Mouse (Mus musculus) CD4-positive, CD25-positive, alpha-beta regulatory T cell (primary cell): ENCODE data around the gene Pgp. TPM values are rescaled to one million over a fixed set of nuclear protein-coding genes. Genes with fewer than 3 reads are reported as not detected.

Source experiments
- polyA plus RNA-seq: library from polyadenylated mRNA; unstranded; fragments of 100-300 nt; shearing (Covaris generic); gene quantifications from one replicate; pipeline ENCODE4 v1.2.1, GENCODE M21; 2017

The Pgp gene
- 42.3 TPM for polyA plus RNA-seq

GRCm38 (mm10) chr17:24469910-24470602 lies at the start of gene Pgp, which contains the start of gene E4f1:
Pgp (plus strand) TSS chr17:24470392.
E4f1 (minus strand) TSS chr17:24470313.

DNA sequence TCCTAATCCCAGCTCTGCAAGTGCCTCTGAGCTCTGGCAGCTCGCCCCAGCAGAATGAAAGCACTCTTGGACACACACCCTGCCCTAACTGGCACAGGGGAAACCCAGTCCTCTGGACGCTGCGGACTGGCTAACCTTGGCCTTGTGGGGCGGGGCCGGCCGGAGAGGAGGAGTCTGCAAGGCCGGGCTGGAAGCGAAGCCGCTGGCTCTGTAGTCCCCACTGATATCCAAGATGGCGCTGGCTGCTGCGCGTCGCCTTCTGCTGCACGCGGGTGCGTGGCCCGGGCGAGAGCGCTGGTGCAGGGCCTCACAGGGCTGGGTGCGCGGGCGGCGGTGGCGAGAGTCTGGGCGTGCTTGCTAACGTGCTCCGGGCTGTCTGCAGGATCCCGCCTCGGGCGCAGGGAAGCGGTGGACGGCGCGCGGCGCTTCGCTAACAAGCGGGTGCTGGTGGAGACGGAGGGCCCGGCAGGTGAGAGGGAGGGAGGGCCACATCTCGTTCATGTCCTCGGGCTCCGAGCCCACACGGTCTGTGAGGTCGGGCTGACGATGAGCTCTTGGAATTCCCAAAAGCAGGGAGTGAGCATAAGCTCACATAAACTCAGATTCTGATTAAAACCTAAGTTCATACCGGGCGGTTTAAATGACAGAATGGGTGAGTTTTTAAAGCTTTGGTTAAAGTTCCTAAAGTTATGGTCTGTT lies 43.6 kb upstream of the Pgp start, which contains the start of gene Eci1:
Gene Eci1, plus strand, starts transcription at position 171 of the 699 bp plus-strand sequence.

DNA sequence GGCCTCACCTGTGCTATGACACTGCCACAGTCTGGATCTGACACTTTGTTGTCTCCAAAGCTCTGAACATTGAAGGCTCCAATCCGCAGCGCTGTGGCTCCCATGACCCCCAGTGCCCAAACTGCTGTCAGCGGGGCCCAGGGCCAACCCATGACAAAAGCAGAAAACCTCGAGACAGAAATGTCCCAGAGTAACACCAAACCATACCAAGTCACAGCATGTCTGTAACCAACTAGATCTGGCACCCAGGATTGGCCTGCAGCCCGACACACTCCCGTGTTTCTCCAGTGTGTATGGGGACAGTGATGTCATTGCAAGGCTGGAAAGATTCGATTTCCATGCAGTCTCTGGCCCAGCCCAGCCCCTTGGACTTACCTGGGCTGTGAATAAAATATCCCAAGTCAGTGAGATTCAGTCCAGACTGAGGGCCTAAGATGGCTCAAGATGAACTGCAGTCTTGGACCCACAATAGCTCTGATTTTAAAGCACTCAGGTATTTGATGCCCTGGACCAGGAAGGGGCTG lies 27.5 kb upstream of the Pgp start, which contains the start of gene Dnase1l2:
Gene Dnase1l2, minus strand, starts transcription at position 474 of the 524 bp plus-strand sequence.

DNA sequence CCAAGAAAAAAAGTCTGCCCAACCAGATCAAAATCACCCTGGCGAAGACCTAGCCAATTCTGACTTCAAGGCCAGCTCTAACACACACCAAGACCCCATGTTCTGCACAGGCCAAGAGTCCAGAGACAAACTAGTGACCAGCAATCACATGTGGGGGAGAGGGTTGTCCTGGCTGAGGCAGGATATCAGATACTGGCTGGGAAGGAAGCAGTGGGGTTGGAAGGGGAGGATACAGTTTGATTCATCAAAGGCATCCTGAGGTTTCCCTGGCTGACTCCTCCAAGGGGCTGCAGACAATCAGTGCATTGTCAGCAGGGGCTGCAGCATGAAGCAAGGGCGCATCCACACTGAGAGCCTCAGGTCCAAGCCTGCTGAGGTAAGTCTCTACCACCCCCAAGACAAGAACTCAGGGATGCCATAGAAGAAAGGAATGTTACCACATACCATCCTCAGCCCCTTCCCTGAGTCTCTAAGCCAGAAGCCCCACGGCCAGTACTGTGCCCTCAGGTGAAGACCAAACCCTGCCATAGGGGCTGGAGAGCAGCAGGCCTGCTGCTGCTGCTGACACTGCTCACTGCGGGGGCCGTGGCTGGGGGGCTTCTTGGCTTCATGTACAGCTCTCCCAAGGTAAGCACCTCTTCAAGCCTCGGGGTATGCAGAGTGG lies 3.6 kb downstream of the Pgp start, which contains the start of gene Bricd5:
Gene Bricd5, plus strand, starts transcription at position 273 of the 664 bp plus-strand sequence.

DNA sequence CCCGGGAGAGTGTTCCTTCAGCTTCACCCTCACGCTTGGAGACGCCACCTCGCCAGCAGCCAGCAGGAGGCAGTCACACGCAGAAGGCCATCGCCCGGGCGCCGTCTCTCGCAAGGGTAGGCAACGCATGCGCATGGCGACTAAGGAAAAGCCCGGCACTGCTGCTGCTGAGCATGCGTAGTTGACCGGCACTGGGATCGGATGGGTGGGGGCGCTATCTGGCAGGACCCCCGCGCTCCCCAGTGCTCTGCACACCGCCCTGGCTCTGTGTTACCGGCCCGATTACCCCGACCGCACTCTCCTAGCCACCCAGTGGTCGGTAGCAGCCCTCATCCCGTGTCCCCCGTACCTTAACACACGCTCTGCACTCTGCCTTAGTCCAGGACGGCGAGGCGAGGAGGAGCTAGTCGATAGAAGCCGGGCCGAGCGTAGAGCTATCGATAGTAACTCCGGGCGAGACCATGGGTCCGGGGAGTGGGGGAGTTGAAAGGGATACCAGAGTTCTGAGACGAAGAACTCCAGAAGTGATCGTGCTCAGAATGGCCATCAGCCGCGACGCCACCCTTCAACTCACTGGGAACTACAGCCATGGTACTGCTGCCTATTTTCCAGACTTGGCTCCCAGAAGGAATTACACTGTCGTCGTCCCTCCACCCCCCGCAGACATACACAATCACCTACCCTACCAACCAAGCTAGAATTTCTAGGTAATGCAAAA lies 8.6 kb downstream of the Pgp start, which contains the start of gene Mlst8:
Gene Mlst8, minus strand, starts transcription at position 416 of the 718 bp plus-strand sequence.

DNA sequence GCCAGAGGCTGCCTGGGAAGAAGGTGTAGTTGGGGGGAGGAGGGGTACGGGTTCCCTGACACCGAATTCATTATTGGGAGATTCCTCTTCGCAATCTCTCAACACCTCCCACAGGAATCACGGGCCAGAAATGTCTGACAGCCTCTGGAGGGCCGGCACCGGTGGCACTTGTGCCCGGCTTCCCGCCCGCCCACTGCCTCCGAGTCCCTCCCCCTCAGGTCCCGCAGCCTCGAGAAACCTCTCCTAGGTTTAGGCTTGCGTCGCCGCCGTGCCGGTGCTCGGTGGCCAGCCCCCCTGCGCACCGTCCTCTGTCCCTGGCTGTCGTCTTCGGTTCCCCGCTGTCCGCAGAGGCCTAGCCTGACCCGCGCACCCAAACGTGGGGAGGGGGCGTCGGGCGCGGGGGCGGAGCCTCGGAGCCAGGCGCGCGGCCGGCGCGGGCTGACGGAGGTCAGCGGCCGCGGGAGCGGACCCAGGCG lies 18.0 kb downstream of the Pgp start, which contains the start of gene Caskin1:
Gene Caskin1, plus strand, starts transcription at position 416 of the 476 bp plus-strand sequence.

Other genes starting within 250 kb of the Pgp start
- 4.0 TPM for gene Tedc2, start 249.5 kb upstream of the Pgp start, polyA plus RNA-seq
- 2.6 TPM for gene Ccnf, start 218.9 kb upstream of the Pgp start, polyA plus RNA-seq
- 0.20 TPM for gene Abca17, start 119.3 kb upstream of the Pgp start, polyA plus RNA-seq
- gene Abca3, start 118.4 kb upstream of the Pgp start, polyA plus RNA-seq, result 29.9 TPM
- 197 TPM for gene Rnps1, start 55.8 kb upstream of the Pgp start, polyA plus RNA-seq
- gene Eci1, start 43.8 kb upstream of the Pgp start, polyA plus RNA-seq, result 75.0 TPM
- gene Dnase1l2, start 27.3 kb upstream of the Pgp start, polyA plus RNA-seq, result 3.2 TPM
- gene E4f1, start 79 bp upstream of the Pgp start, polyA plus RNA-seq, result 107 TPM
- 0.31 TPM for gene Bricd5, start 3.5 kb downstream of the Pgp start, polyA plus RNA-seq
- 26.4 TPM for gene Mlst8, start 8.7 kb downstream of the Pgp start, polyA plus RNA-seq
- gene Caskin1, start 18.2 kb downstream of the Pgp start, polyA plus RNA-seq, result 0.18 TPM
- gene Traf7, start 57.5 kb downstream of the Pgp start, polyA plus RNA-seq, result 84.8 TPM
- 4.5 TPM for gene Rab26, start 63.8 kb downstream of the Pgp start, polyA plus RNA-seq
- 50.6 TPM for gene Pkd1, start 79.4 kb downstream of the Pgp start, polyA plus RNA-seq
- gene Tsc2, start 162.2 kb downstream of the Pgp start, polyA plus RNA-seq, result 46.5 TPM
- 7.4 TPM for gene Nthl1, start 162.3 kb downstream of the Pgp start, polyA plus RNA-seq
- gene Slc9a3r2, start 179.9 kb downstream of the Pgp start, polyA plus RNA-seq, result 0.26 TPM
- gene Npw, start 188.1 kb downstream of the Pgp start, polyA plus RNA-seq, result not detected
- gene Zfp598, start 199.3 kb downstream of the Pgp start, polyA plus RNA-seq, result 22.6 TPM
- gene Syngr3, start 219.6 kb downstream of the Pgp start, polyA plus RNA-seq, result 0.44 TPM
- gene Gfer, start 225.8 kb downstream of the Pgp start, polyA plus RNA-seq, result 42.2 TPM
- 3.2 TPM for gene Noxo1, start 225.8 kb downstream of the Pgp start, polyA plus RNA-seq
- 64.1 TPM for gene Tbl3, start 237.3 kb downstream of the Pgp start, polyA plus RNA-seq
- not detected for gene Rnf151, start 247.7 kb downstream of the Pgp start, polyA plus RNA-seq
- 779 TPM for gene Rps2, start 247.7 kb downstream of the Pgp start, polyA plus RNA-seq